Mouse (Mus musculus): Measurements from ENCODE around the gene Cacng4.

DNA sequence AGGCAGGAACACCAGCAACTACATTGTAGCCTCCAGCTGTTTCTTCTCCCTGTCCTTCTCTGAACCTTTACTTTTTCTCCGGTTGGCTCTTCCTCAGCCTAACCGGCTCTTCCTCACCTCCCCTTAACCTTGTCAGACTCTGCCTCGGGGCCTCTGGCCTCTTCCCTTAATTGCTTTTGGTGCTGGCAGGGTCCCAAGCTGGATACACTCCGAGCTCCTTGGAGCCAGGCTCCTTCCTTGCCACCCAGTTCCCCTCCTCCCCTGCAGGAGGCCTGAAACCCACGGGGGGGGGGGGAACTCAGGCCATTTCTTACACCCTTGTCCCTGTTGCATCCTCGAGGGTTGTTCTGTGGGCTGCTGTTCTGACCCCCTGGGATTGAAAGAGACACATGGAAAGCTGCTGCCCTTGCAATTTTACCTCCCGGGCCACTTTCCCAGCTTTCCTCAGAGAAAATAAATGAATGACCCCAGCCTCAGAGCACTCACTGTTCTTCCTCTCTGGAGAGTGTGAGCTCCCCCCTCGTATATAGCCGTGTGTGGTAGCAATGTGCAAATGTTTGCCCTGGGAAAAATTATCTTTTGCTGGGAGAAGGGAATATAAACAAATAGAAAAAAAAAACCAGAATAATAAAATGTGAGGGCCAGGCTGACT lies 1.2 kb upstream of the Cacng4 start:
- TF ChIP-seq CTCF (IDR thresholded peaks at IDR 0.05; ENCODE audit: control insufficient read depth, insufficient read depth, insufficient replicate concordance, low read depth, low read length), result no peak
- no peak for TF ChIP-seq POLR2A (IDR thresholded peaks at IDR 0.05; ENCODE audit: control insufficient read depth, low read depth, low read length)
